Mouse (Mus musculus) urinary bladder, postnatal 4 days (tissue): Measurements from ENCODE around the gene Dhrs11.

Experiments used
- DNase-seq, 2 experiments: peaks; one replicate each; pipeline ENCODE4 v3.0.0; 2021 to 2022; ENCODE audit warnings: low spot score in 2 of 2

The Dhrs11 gene

DNA sequence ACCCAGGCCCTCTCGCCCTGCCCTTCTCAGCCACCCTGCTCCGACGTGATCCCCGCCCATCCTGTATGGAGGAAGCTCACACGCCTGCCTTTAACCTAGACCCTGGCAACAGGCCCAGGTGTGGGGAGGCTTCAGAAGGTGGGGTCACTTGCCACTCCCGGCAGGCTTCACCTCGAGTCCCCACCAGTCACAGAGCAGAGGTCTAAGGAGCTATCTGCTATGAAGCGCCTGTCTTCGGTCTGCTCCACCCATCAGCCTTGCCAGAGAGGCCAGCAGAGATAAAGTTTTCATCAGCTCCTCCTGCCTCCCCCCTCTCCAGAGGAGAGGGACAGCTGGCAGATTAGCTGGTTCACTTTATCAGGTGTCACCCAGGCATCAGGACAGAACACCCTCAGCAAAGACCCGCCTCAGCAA is 5.3 kb downstream of the Dhrs11 start:
- DNase-seq: peak in 1 of 2 experiments; percentile 58

DNA sequence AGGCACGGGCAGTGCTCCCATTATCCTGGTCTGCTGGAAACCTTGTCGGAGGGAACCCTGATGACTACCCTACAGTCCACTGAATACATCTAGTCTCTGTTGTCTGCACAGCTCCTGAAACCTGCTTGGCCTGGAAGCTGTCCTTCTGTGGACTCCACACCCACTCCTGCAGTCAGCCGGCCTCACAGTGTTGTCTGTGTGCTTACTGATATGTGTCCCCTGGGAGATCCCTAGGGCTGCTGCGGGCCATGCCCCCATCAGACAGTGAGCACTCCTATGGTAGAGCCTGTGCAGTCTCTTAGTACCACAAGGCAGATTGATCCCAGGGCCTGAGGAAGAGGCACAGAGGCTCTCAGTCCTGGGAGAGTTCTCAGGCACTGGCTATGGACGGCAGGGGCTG is 6.3 kb downstream of the Dhrs11 start:
- DNase-seq: no peak

GRCm38 (mm10) chr11:84821131-84821770 is 7.5 kb downstream of the Dhrs11 start:
- peak in 1 of 2 experiments; percentile 44 for DNase-seq

- DNase-seq: peak; percentile 89 to 93
Measured at GRCm38 (mm10) chr11:84818961-84819692, 9.7 kb downstream of the Dhrs11 start, which contains the start of gene Mrm1. TSS of gene Mrm1 (minus strand) at chr11:84819515.

DNA sequence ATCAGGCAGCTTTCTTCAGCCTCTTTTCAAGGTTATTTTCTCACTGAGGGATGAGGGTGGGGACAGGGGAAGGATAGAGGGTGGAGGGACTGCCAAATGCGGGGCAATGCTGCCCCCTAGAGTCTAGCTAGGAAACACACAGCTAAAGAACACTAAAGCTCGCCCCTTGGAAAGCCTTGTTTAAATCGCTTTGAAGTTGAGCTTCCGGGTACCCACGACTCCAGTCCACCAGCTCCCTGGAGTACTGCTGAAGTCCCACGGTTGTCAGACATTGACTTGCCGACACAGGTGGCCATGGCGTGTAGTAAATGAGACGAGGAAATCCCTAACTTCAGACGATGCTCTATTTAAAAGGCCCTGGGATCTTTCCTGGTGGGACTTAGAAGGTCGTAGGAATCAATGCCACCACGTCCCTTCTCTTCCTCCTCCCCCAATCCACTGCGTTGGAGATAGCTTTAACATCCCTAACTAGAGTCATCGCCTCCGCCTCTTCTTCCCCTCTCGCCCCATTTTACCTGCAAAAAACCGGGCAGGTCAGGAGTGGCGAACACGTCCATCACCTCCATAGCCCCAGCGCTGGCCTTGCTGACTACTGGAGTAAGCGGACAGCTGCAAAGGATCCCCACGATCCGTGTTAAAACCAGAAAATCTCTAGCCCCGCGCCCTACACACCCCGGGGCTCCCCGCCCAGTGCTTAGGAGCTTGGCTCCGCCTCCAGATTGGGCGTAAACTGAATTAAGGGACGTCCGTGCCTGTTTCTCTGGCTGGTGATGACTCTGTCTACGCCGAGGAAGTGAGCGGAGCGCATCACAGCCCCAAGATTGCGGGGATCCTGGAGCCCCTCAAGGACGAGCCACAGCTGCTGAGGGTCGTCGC is 10.5 kb downstream of the Dhrs11 start:
- peak; percentile 71 to 77 for DNase-seq

GRCm38 (mm10) chr11:84817362-84817761 is 11.4 kb downstream of the Dhrs11 start:
- DNase-seq: no peak

DNA sequence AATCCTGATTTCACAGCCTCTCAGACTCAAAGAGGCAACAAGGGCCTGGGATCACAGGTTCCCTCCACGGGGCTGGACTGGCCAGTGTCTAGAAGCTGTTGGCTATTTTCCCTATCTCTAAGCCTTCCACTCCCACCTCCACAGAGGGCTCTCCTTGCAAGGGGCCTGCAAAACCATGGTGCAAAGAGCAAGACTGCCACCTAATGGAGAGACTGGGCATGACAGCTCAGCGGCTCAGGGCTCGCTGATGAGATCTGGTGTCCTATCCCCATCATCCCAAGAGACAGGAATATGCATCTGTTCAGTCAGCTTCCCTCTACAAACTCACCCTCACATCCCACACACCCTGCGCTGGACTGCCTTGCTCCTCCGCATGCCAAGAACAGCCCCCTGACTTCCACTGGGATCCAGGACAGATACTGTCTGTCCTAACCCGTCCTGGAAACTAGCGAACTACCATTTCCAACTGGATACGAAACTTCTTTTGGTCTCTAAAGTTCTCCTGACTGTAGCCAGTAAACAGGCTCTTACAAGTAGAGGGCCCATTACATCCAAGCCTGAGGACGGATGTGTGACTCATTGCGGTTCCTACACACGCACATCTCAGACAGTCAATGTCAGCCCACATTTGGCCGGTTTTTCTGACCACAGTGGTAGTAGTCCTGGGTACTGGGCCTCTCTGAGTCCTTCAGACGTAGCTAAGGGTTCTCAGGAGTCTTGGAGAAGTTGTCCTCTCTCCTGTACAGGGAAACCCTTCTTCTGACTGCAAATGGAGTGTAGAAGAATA is 14.9 kb downstream of the Dhrs11 start:
- peak; percentile 47 to 77 for DNase-seq

GRCm38 (mm10) chr11:84804373-84804772 is 24.4 kb downstream of the Dhrs11 start:
- no peak for DNase-seq

DNA sequence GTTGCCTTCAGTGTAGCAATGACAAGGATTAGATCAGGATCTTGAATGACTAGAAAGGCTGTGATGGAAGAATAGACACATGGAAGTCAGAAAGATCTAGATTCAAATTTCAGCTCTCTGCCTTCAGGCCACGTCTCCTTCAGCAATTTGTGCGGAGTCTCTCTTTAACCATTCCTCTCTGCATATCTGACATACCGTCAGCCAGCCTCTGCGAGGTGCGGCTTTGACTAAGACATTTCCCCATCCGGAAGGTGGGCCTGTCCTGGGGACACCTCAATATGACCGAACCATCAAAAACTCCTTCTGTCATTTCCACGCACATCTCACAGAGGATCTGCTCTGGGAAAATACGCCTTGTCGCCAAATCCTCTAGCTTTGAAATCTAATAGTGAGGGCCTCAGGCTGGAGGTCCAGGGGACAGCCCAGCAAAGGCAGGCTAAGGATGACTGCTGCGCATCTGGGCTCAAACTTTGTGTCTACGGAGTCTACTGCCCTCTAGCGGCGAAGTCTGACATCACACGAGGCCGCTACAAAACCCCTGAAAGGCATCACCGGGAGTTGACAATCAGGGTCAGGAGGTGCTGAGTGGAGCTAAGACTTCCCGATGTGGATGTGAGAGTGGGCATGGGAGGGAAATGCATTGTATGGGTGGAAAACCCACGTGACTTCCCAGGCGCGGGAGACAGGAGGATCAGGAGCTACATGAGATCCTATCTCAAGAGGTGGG is 31.0 kb downstream of the Dhrs11 start:
- peak; percentile 34 to 75 for DNase-seq

- DNase-seq: no peak
Measured at GRCm38 (mm10) chr11:84797026-84797425, 31.8 kb downstream of the Dhrs11 start.

DNA sequence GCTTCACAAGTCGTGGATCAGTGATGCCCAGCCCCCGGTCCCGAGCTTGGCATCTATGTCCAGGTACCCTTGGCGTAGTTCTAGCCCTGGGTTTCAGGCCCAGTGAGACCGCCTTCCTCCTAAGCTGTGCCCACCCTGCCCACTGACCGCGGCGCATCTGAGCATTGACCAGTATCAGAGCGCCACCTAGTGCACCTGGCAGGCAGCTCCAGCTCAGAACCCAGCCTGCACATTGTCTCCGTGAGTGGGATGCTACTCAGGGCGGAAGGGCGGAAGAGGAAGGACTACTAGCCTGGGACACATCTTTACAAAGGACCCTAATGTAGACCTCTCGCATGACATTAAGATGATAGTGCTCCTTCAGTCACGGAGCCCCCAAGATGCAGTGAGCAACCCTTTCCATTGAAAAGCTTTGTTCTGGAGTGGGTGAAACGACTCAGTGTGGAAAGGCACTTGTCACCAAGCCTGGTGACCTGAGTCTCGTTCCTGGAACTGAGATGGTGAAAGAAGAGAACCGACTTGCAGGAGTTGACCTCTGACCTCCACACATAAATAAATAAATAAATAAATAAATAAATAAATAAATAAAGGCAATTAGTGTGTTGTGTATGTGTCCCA is 34.2 kb downstream of the Dhrs11 start:
- DNase-seq: peak; percentile 53 to 71

DNA sequence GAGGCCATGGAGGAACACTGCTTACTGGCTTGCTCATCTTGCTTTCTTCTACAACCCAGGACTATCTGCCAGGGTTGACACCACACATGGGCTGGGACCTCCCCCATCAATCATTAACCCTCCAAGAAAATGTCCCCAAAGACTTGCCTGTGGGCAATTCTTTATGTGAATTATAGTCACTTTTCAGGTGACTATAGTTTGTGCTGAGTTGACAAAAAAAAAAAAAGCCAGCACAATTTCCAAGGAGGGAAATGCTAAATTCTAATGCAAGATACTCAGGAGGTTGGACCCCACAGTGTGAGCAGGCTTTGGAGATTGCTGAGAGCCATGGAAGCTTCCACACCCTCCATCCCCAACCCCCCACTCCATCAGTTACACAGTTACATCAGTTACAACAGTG is 35.2 kb downstream of the Dhrs11 start:
- DNase-seq: no peak

- DNase-seq: no peak
Measured at GRCm38 (mm10) chr11:84790383-84790782, 38.4 kb downstream of the Dhrs11 start.

- no peak for DNase-seq
Measured at GRCm38 (mm10) chr11:84780143-84780870, 48.5 kb downstream of the Dhrs11 start.

DNA sequence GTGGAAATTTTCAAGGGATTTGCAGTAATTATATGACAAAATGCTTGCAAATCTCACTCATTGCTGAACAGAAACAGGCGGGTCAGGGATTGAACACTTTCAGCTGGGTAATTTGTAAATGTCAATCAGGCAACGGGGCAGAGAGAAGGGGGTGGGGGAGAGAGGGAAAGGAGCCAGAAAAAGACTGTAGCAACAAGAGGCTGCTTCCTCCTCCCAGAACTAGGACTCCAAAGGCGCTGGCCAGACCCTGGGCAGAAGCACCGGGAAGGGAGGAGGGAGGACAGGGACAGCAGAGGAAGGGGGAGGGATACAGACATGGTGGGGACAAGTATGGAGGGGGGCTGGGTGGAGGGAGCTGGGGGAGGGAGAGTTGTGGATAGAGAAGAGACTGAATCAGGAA is 53.2 kb downstream of the Dhrs11 start:
- no peak for DNase-seq

DNA sequence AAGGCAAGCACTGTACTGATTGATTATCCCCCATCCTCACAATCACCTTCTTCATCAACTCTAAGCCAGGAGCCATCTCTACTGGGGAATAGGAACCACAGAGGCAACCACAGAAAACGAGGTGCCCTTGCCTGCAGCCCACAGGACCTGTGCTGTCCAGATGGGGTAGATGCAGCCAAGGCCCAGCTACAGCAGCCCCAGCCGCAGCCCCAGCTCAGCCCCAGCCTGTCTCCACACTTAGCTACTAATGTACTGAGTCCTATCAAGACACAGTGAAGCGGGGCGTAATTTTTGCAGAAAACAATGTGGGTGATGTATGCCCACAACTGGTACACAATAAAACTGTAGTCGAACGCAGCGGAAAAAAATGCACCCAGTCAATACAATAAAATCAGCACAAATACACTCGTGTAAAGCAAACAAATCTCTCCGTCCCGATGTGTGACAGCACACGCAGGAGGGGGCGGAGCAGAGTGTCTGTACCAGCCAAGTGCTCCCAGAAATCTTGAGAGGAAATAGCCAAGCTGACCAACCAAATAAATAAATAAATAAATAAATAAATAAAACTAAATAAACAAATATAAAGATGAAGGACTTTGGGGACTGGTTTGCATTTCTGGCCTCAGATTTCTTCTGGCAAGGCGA is 53.8 kb downstream of the Dhrs11 start:
- DNase-seq: no peak
